ENCODE assay signal across 8 mouse cellular contexts in the genomic region with DNA sequence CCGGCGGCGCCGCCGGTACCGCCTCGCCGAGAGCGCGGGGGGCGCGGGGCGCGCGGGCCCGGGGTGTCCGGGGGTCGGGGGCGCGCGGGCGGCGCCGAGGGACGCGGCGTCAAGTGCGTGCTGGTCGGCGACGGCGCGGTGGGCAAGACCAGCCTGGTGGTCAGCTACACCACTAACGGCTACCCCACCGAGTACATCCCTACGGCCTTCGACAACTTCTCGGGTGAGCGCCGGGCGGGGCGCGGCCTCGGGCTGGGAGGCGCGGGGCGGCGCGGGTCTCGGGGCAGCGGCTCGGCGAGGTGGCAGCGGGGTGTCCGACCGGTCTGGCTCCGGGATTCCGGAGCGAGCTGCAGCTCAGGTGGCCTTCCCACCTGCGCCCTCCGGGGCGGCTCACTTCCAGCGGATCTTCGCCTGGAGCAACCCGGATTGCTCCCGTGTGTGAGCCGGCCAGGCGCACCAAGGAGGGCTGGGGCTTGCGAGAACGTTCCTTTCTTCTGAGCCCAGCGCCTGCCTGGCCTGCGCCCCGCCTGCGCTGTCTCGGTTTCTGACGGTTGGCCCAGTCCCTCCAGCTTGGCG. TPM values are rescaled to one million over a fixed set of nuclear protein-coding genes. Genes with fewer than 3 reads are reported as not detected.
DNase-seq lines count a peak whose midpoint lies in the region; ATAC-seq and TF ChIP-seq lines count a peak whose summit lies in the region.

No protein-coding gene starts in this region.

- no peaks in the 10 kb centered on the region for H3K27me3 ChIP-seq in ES-Bruce4 (ENCODE audit: control insufficient read depth, insufficient read depth, low read length, poor library complexity, severe bottlenecking)
- 0 out of 2 replicates have a peak, but pooled peaks cover 3% of the 10 kb centered on the region for H3K27me3 ChIP-seq in heart, embryonic 15.5 days
- no peaks in the 10 kb centered on the region for H3K27me3 ChIP-seq in lung, embryonic 16.5 days (ENCODE audit: control insufficient read depth, insufficient read depth, low read depth, low read length)

- TF ChIP-seq CTCF in ES-Bruce4 (IDR thresholded peaks at IDR 0.05; ENCODE audit: low read depth, low read length) = no peak

- peak overlapping the region; percentile 88 for H3K4me2 ChIP-seq in heart, embryonic 15.5 days
- peak overlapping the region; percentile 67 for H3K4me2 ChIP-seq in lung, embryonic 16.5 days (ENCODE audit: low read depth, low read length)

- peaks cover 2% of the 10 kb centered on the region for H3K4me1 ChIP-seq in ES-Bruce4 (ENCODE audit: control insufficient read depth, insufficient read depth, low read length)
- H3K4me1 ChIP-seq in heart, embryonic 15.5 days (replicated peaks) = peaks cover 23% of the 10 kb centered on the region
- H3K4me1 ChIP-seq in lung, embryonic 16.5 days (replicated peaks; ENCODE audit: control insufficient read depth, insufficient read depth, low read length) = peaks cover 45% of the 10 kb centered on the region

- peak overlapping the region; percentile 81 for H3K4me3 ChIP-seq in ES-Bruce4 (ENCODE audit: low read depth, low read length)
- H3K4me3 ChIP-seq in heart, embryonic 15.5 days = peak overlapping the region; percentile 71
- H3K4me3 ChIP-seq in lung, embryonic 16.5 days (ENCODE audit: low read length) = peak overlapping the region; percentile 86

- no peaks in the 10 kb centered on the region for H3K9me3 ChIP-seq in ES-Bruce4 (replicated peaks; ENCODE audit: control insufficient read depth, insufficient read depth, low read length, poor library complexity, severe bottlenecking)
- H3K9me3 ChIP-seq in heart, embryonic 15.5 days (replicated peaks) = no peaks in the 10 kb centered on the region
- H3K9me3 ChIP-seq in lung, embryonic 16.5 days (ENCODE audit: control insufficient read depth, low read length) = no peaks in the 10 kb centered on the region

- no peak for TF ChIP-seq EP300 in ES-Bruce4 (IDR thresholded peaks at IDR 0.05; ENCODE audit: insufficient read depth, low read depth, low read length)

- peaks cover 3% of the 10 kb centered on the region; the same call in 1 of the 2 replicates for H3K36me3 ChIP-seq in ES-Bruce4 (ENCODE audit: control insufficient read depth, insufficient read depth, low read length, poor library complexity, severe bottlenecking)
- H3K36me3 ChIP-seq in heart, embryonic 15.5 days = peaks cover 7% of the 10 kb centered on the region; the same call in 1 of the 2 replicates
- H3K36me3 ChIP-seq in lung, embryonic 16.5 days (ENCODE audit: control insufficient read depth, insufficient read depth, low read length) = peaks cover 10% of the 10 kb centered on the region

- WGBS in heart, embryonic 15.5 days = under 1% methylated on average over 63 of the region's 77 CpGs
- WGBS in lung, embryonic 16.5 days = under 1% methylated on average over 54 of the region's 77 CpGs

- no peak overlapping the region for H3K27ac ChIP-seq in ES-Bruce4 (ENCODE audit: insufficient read depth, low read length)
- peak overlapping the region; percentile 77 for H3K27ac ChIP-seq in heart, embryonic 15.5 days
- peak overlapping the region; percentile 77 for H3K27ac ChIP-seq in lung, embryonic 16.5 days (ENCODE audit: low read length)

- DNase-seq in adrenal gland, postnatal 4 days (ENCODE audit: low spot score in 2 of 2) = peak; percentile 32 to 35
- DNase-seq in fibroblast of lung, adult 2 months (ENCODE audit: low read depth) = peak; percentile 31
- DNase-seq in kidney, postnatal 36 days = peak; percentile 14 to 59
- peak; percentile 49 for DNase-seq in right cerebral cortex, adult 18-20 months

- peak overlapping the region; percentile 92 for H3K9ac ChIP-seq in ES-Bruce4 (ENCODE audit: low read depth, poor library complexity, severe bottlenecking)
- H3K9ac ChIP-seq in heart, embryonic 15.5 days = peak overlapping the region; percentile 87
- peak overlapping the region; percentile 92 for H3K9ac ChIP-seq in lung, embryonic 16.5 days (ENCODE audit: low read length)

- peak; percentile 45 for ATAC-seq in heart, embryonic 15.5 days (replicated peaks; ENCODE audit: insufficient number of reproducible peaks, insufficient read depth, low FRiP score, low read depth)
- ATAC-seq in lung, embryonic 16.5 days (ENCODE audit: low read depth) = peak; percentile 51
- no peak for ATAC-seq in megakaryocyte-erythroid progenitor cell, adult 5-6 weeks (replicated peaks; ENCODE audit: low FRiP score, low TSS enrichment, poor library complexity, severe bottlenecking)

- no peak for TF ChIP-seq POLR2A in ES-Bruce4 (IDR thresholded peaks at IDR 0.05; ENCODE audit: insufficient read depth, low read length)

RNA-seq across cellular contexts. Expression of a gene that starts 0.4 kb away (rescaled TPM):
- polyA plus RNA-seq in ES-Bruce4 (2011; ENCODE audit: insufficient read depth, insufficient read length, low read depth, missing spikeins) = 60.3 and 60.7 TPM in 2 replicates
- total RNA-seq in adrenal gland, postnatal 4 days (2021) = 10 to 100 TPM; 43.6 to 50.6 TPM
- 6.0 and 7.0 TPM in 2 replicates for polyA plus RNA-seq in heart, embryonic 15.5 days (2015; fragmentation: Nextera tagmentation; extraction: Ambion mirVana)
- 7.8 and 8.3 TPM in 2 replicates for polyA plus RNA-seq in lung, embryonic 16.5 days (2015; fragmentation: Nextera tagmentation; extraction: Ambion mirVana)
- total RNA-seq in megakaryocyte-erythroid progenitor cell, adult 5-6 weeks (2014; fragmentation: Nextera tagmentation) = 0.25 TPM in 1 of 2 replicates, not detected in the other
- total RNA-seq in megakaryocyte-erythroid progenitor cell, adult 5-6 weeks (2017) = 0.05 TPM in 1 of 2 replicates, not detected in the other
